Mouse (Mus musculus) neural tube, embryonic 11.5 days (tissue): ENCODE measurements around the gene Nkapd1. TPM values are rescaled to one million over a fixed set of nuclear protein-coding genes. Genes with fewer than 3 reads are reported as not detected.

Source experiments
- ATAC-seq: fragments of 200-750 bp; cut with Nextera tagmentation; 2 replicates; pipeline ENCODE4 v1.8.0; 2017; ENCODE audit warnings: moderate number of reproducible peaks, mild to moderate bottlenecking, moderate TSS enrichment, moderate library complexity; ENCODE audit not compliant: insufficient read depth, low FRiP score, low TSS enrichment
- DNase-seq: peaks from one replicate; pipeline ENCODE4 v3.0.0-alpha.2; 2015; ENCODE audit warnings: low spot score
- H3K27ac ChIP-seq: fragments of 300-500 bp; sonication (generic); 2 replicates; pipeline ENCODE4 v1.5.1; 2014; ENCODE audit warnings: low read depth, mild to moderate bottlenecking, low read length
- H3K27me3 ChIP-seq: fragments of 300-500 bp; sonication (generic); 2 replicates; pipeline ENCODE4 v1.6.1; 2014; ENCODE audit warnings: mild to moderate bottlenecking, low read length, mixed read lengths; ENCODE audit not compliant: control insufficient read depth, insufficient read depth
- H3K36me3 ChIP-seq: fragments of 300-500 bp; sonication (generic); 2 replicates; pipeline ENCODE4 v1.6.1; 2014; ENCODE audit warnings: mild to moderate bottlenecking, low read length, moderate library complexity, mixed read lengths; ENCODE audit not compliant: control insufficient read depth, insufficient read depth
- H3K4me1 ChIP-seq: fragments of 300-500 bp; sonication (generic); 2 replicates; pipeline ENCODE4 v1.6.1; 2014; ENCODE audit warnings: low read length, mixed read lengths; ENCODE audit not compliant: control insufficient read depth, insufficient read depth
- H3K4me2 ChIP-seq: fragments of 300-500 bp; sonication (generic); 2 replicates; pipeline ENCODE4 v1.6.1; 2014; ENCODE audit warnings: low read depth, mild to moderate bottlenecking, moderate library complexity
- H3K4me3 ChIP-seq: fragments of 300-500 bp; sonication (generic); 2 replicates; pipeline ENCODE4 v1.5.1; 2014; ENCODE audit warnings: low read depth, low read length
- H3K9ac ChIP-seq: fragments of 300-500 bp; sonication (generic); 2 replicates; pipeline ENCODE4 v1.6.1; 2014; ENCODE audit warnings: mild to moderate bottlenecking, low read length
- H3K9me3 ChIP-seq: fragments of 300-500 bp; sonication (generic); 2 replicates; pipeline ENCODE4 v1.6.1; 2016; ENCODE audit warnings: low read length; ENCODE audit not compliant: control insufficient read depth
- WGBS: fragments of 180-500 bp; shearing (Covaris S2); extraction: QIAGEN DNeasy Blood & Tissue Kit; methylation state at CpG from one replicate; pipeline ENCODE4 v1.1.7; 2014; 5-methylcytosine and 5-hydroxymethylcytosine counted together
- polyA plus RNA-seq: library from polyadenylated mRNA; unstranded; fragments of >200 nt; fragmentation: Nextera tagmentation; extraction: Ambion mirVana; gene quantifications from 2 replicates; pipeline ENCODE4 v1.2.1, GENCODE M21; 2014

Gene Nkapd1
- 28.8 and 29.2 TPM in 2 replicates for polyA plus RNA-seq

DNA sequence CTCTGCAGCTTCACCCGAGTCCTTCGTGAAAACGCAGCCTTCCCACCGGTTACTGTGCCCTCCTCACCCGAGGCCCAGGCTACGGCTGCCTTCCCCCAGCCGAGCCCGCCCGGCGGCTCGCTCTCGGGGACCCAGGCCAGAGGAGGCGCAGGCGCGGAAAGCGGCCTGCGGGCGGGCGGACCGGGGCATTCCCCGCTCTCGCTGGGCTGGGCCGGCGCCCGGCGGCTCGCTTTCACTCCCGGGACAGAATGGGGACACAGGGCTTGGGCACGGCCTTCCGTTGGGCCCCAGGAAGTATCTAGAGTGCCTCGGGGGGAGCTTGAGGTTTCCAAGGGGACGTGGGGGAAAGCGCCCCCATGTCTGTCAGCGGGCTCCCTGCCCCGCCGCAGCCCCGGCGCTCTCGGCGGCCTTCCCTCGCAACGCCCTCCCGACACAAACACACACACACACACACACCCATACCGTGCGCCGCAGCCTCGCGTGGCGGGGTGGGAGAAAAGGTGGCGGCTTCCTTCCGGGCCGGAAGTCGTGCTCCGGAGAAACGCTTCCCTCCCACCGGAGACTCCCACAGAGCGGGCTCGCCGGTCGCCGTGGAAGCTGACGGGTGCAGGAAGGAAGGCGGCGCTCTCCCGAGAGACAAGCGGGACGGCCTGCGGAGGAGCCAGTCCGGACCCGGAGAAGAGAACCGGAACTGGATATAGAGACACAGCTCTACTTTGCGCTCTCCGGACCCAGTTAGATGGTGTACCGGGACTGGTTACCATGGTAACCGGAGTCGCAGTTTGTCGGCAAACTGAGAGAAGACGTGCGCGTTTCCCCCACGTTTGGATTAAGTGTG lies at the start of gene Nkapd1, which contains the start of gene Pih1d2:
TSS of gene Nkapd1 (minus strand) at position 699 of the 838 bp plus-strand sequence.
TSS of gene Pih1d2 (plus strand) at position 556 of the 838 bp plus-strand sequence.
- H3K4me3 ChIP-seq = peak within 1 kb of the TSS; percentile 99
- peak; percentile 94 for ATAC-seq
- peaks cover 6% of the 10 kb centered on the region for H3K36me3 ChIP-seq
- peak within 1 kb of the TSS; percentile 88 for H3K27ac ChIP-seq
- WGBS = under 1% methylated on average over 75 of the region's 81 CpGs
- peak; percentile 88 for DNase-seq
- peak within 1 kb of the TSS; percentile 57 for H3K4me2 ChIP-seq
- no peaks in the 10 kb centered on the region for H3K9me3 ChIP-seq
- H3K27me3 ChIP-seq = no peaks in the 10 kb centered on the region
- peaks cover 7% of the 10 kb centered on the region for H3K4me1 ChIP-seq
- H3K9ac ChIP-seq = peak within 1 kb of the TSS; percentile 92

DNA sequence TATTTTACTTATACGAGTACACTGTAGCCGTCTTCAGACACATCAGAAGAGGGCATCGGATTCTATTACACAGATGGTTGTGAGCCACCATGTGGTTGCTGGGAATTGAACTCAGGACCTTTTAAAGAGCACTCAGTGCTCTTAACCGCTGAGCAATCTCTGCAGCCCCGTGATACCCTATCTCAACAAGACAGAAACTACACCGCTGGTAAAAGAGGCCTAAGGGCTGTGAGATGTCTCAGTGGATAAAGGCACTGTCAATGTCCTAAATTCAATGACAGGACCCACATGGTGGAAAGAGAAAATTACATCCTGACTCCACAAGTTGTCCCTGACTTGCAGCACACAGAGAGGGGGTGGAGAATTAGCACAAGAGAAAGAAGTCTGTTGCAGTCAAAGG lies 49.2 kb upstream of the Nkapd1 start:
- H3K9me3 ChIP-seq = no peaks in the 10 kb centered on the region
- H3K36me3 ChIP-seq = no peaks in the 10 kb centered on the region
- H3K4me1 ChIP-seq = no peaks in the 10 kb centered on the region
- no peak overlapping the region for H3K4me2 ChIP-seq
- no peak for ATAC-seq
- no peak overlapping the region for H3K4me3 ChIP-seq
- DNase-seq = no peak
- 92% methylated on average over 6 of the region's 6 CpGs for WGBS
- no peak overlapping the region for H3K27ac ChIP-seq
- H3K27me3 ChIP-seq = no peaks in the 10 kb centered on the region
- H3K9ac ChIP-seq = no peak overlapping the region

- Histone ChIP-seq H3K9me3 (no peaks in the 10 kb centered on the region), H3K4me1 (peaks cover 4% of the 10 kb centered on the region; the same call in 1 of the 2 replicates), H3K36me3 (no peaks in the 10 kb centered on the region), H3K4me2 (no peak overlapping the region), H3K27ac (no peak overlapping the region), H3K4me3 (no peak overlapping the region), H3K27me3 (no peaks in the 10 kb centered on the region), H3K9ac (no peak overlapping the region)
- ATAC-seq (no peak), DNase-seq (no peak)
- 92% methylated on average over 5 of the region's 5 CpGs for WGBS
Measured at GRCm38 (mm10) chr9:50664826-50665225, 47.6 kb upstream of the Nkapd1 start.

- peak overlapping the region; percentile 81 for H3K4me2 ChIP-seq
- H3K4me1 ChIP-seq = peaks cover 8% of the 10 kb centered on the region
- H3K27ac ChIP-seq = no peak overlapping the region
- WGBS = 16% methylated on average over 12 of the region's 12 CpGs
- peak overlapping the region; percentile 18 for H3K9ac ChIP-seq
- H3K27me3 ChIP-seq = no peaks in the 10 kb centered on the region
- ATAC-seq (no peak), DNase-seq (peak; percentile 26)
- no peaks in the 10 kb centered on the region for H3K36me3 ChIP-seq
- H3K9me3 ChIP-seq = no peaks in the 10 kb centered on the region
- peak overlapping the region; percentile 64 for H3K4me3 ChIP-seq
Measured at GRCm38 (mm10) chr9:50660431-50660830, 43.2 kb upstream of the Nkapd1 start.

GRCm38 (mm10) chr9:50659392-50660217 lies 42.3 kb upstream of the Nkapd1 start, which contains the start of gene Dlat:
Gene Dlat (minus strand): TSS chr9:50659780.
- Histone ChIP-seq H3K4me3 (peak within 1 kb of the TSS; percentile 64), H3K36me3 (no peaks in the 10 kb centered on the region), H3K9me3 (no peaks in the 10 kb centered on the region), H3K4me2 (peak within 1 kb of the TSS; percentile 81), H3K9ac (peak within 1 kb of the TSS; percentile 85), H3K27ac (peak within 1 kb of the TSS; percentile 70), H3K4me1 (peaks cover 8% of the 10 kb centered on the region), H3K27me3 (no peaks in the 10 kb centered on the region)
- peak; percentile 92 for DNase-seq
- WGBS = under 1% methylated on average over 59 of the region's 63 CpGs
- peak; percentile 89 for ATAC-seq

GRCm38 (mm10) chr9:50658941-50659388 lies 41.7 kb upstream of the Nkapd1 start:
- peak overlapping the region; percentile 81 for H3K4me2 ChIP-seq
- DNase-seq = no peak
- H3K36me3 ChIP-seq = no peaks in the 10 kb centered on the region
- ATAC-seq = peak; percentile 79
- H3K27me3 ChIP-seq = no peaks in the 10 kb centered on the region
- WGBS = under 1% methylated on average over 19 of the region's 28 CpGs
- peaks cover 8% of the 10 kb centered on the region for H3K4me1 ChIP-seq
- H3K4me3 ChIP-seq = peak overlapping the region; percentile 64
- peak overlapping the region; percentile 70 for H3K27ac ChIP-seq
- H3K9me3 ChIP-seq = no peaks in the 10 kb centered on the region
- peak overlapping the region; percentile 85 for H3K9ac ChIP-seq

DNA sequence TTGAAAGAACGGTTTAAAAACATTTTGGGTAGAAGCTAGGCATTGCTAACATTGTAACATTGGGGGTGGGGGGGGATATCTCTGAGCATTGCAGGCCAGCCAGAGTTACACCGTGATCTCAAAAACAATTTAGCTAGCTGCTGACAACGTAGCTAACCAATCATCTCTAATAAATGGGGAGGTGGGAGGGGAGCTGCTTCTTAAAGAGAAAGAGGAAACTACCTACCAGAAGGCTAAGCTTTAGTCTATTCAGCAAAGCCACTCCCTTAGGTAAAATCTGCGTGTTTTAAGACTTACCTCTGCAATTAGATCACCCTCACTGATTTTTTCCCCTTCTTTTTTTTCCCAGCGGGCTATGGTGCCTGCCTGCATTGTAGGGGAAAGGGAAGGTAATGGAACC lies 41.1 kb upstream of the Nkapd1 start:
- Histone ChIP-seq H3K9ac (peak overlapping the region; percentile 85), H3K4me3 (peak overlapping the region; percentile 64), H3K27me3 (no peaks in the 10 kb centered on the region), H3K36me3 (peaks cover 2% of the 10 kb centered on the region; the same call in 1 of the 2 replicates), H3K4me1 (peaks cover 8% of the 10 kb centered on the region), H3K9me3 (no peaks in the 10 kb centered on the region), H3K4me2 (peak overlapping the region; percentile 81), H3K27ac (no peak overlapping the region)
- DNase-seq (no peak), ATAC-seq (no peak)
- 42% methylated on average over 5 of the region's 5 CpGs for WGBS

DNA sequence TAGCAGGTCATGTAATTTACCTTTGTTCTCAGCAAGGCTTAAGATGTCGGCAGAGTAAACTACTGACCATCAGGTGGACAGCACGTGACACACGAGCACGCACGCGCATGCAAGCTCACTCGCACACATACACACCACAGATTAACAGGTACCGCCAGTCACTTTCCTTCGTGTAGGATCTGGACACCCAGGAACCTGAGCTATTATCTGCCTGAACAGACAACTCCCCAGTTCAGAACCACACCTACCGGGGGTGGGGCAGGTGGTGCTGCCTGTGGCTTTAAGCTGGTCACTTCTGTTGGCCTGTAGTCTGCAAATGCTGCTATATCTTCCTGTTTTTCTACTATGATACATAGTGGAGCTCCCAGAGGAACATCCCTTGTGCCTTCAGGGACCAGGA lies 33.2 kb upstream of the Nkapd1 start:
- no peak overlapping the region for H3K4me2 ChIP-seq
- DNase-seq = no peak
- 97% methylated on average over 10 of the region's 10 CpGs for WGBS
- H3K9ac ChIP-seq = no peak overlapping the region
- H3K36me3 ChIP-seq = peaks cover 12% of the 10 kb centered on the region
- ATAC-seq = no peak
- no peaks in the 10 kb centered on the region for H3K9me3 ChIP-seq
- no peaks in the 10 kb centered on the region for H3K27me3 ChIP-seq
- H3K27ac ChIP-seq = no peak overlapping the region
- H3K4me1 ChIP-seq = no peaks in the 10 kb centered on the region
- H3K4me3 ChIP-seq = no peak overlapping the region
